Comparison of ENCODE assay signal across 25 mouse cellular contexts in the genomic region with DNA sequence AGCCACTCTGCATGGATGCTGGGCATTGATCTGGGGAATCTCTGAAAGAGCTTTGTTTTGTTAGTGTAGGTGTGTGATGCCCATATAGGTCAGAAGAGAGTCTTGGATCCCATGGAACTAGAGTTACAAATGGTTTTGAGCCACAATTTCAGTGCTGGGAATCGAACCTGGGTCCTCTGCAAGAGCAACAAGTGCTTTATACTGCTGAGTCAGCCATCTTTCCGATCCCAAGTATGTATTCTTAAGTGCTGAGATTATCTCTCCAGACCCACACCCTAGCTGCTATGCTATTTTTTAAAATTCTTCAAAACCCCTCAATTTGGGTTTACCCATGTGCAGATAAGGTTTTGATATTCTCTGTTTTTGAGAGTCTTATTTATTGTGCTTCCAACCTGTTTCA.
"Had no signal": no experiment of that assay in that cellular context is flagged by ENCODE, and none has a peak within 500 bp of the region (broad histone marks: within the 10 kb centered on the region; RNA-seq: fewer than 3 reads in every experiment).

No protein-coding gene starts in this region.

- H3K27ac ChIP-seq: embryonic facial prominence, embryonic 10.5 days; embryonic facial prominence, embryonic 12.5 days; embryonic facial prominence, embryonic 13.5 days; embryonic facial prominence, embryonic 15.5 days; forebrain, embryonic 10.5 days; forebrain, embryonic 12.5 days; forebrain, embryonic 15.5 days; gastrocnemius, adult 2 months; heart, adult 2 months; heart, embryonic 10.5 days had no signal

- ATAC-seq: forebrain, embryonic 14.5 days; forebrain, embryonic 15.5 days; forebrain, embryonic 16.5 days; forebrain, postnatal 0 days had no signal

- H3K9ac ChIP-seq: embryonic facial prominence, embryonic 12.5 days; embryonic facial prominence, embryonic 13.5 days; embryonic facial prominence, embryonic 15.5 days; forebrain, embryonic 12.5 days; forebrain, embryonic 15.5 days; forebrain, postnatal 0 days had no signal

- H3K4me2 ChIP-seq: embryonic facial prominence, embryonic 12.5 days; embryonic facial prominence, embryonic 13.5 days; embryonic facial prominence, embryonic 15.5 days; forebrain, embryonic 12.5 days; forebrain, embryonic 15.5 days; heart, embryonic 11.5 days had no signal

- H3K27me3 ChIP-seq: embryonic facial prominence, embryonic 12.5 days; embryonic facial prominence, embryonic 13.5 days; embryonic facial prominence, embryonic 15.5 days; forebrain, embryonic 12.5 days; forebrain, embryonic 15.5 days had no signal

- H3K9me3 ChIP-seq: embryonic facial prominence, embryonic 10.5 days; embryonic facial prominence, embryonic 12.5 days; embryonic facial prominence, embryonic 13.5 days; embryonic facial prominence, embryonic 15.5 days; forebrain, embryonic 10.5 days; forebrain, embryonic 12.5 days; forebrain, embryonic 15.5 days; heart, embryonic 10.5 days had no signal

- H3K4me3 ChIP-seq: embryonic facial prominence, embryonic 10.5 days; embryonic facial prominence, embryonic 12.5 days; embryonic facial prominence, embryonic 13.5 days; embryonic facial prominence, embryonic 15.5 days; erythroblast, embryonic 14.5 days; forebrain, embryonic 10.5 days; forebrain, embryonic 12.5 days; forebrain, embryonic 15.5 days; gastrocnemius, adult 2 months; heart, adult 2 months; heart, embryonic 10.5 days had no signal

- DNase-seq: cerebellum, postnatal 10 days; cerebellum, postnatal 14 days; cerebellum, postnatal 25 days; cerebellum, postnatal 36 days; embryo, embryonic 11 days; forebrain, postnatal 0 days; gastrocnemius, adult 2 months; gastrocnemius, postnatal 10 days; gastrocnemius, postnatal 14 days; gastrocnemius, postnatal 25 days; gastrocnemius, postnatal 36 days; heart, adult 18-20 months; heart, adult 2 months had no signal

- H3K4me1 ChIP-seq: embryonic facial prominence, embryonic 10.5 days; embryonic facial prominence, embryonic 12.5 days; embryonic facial prominence, embryonic 13.5 days; embryonic facial prominence, embryonic 15.5 days; forebrain, embryonic 10.5 days; forebrain, embryonic 12.5 days; forebrain, embryonic 15.5 days; heart, embryonic 10.5 days had no signal
